7 mouse cellular contexts compared by ENCODE assay signal in the genomic region with DNA sequence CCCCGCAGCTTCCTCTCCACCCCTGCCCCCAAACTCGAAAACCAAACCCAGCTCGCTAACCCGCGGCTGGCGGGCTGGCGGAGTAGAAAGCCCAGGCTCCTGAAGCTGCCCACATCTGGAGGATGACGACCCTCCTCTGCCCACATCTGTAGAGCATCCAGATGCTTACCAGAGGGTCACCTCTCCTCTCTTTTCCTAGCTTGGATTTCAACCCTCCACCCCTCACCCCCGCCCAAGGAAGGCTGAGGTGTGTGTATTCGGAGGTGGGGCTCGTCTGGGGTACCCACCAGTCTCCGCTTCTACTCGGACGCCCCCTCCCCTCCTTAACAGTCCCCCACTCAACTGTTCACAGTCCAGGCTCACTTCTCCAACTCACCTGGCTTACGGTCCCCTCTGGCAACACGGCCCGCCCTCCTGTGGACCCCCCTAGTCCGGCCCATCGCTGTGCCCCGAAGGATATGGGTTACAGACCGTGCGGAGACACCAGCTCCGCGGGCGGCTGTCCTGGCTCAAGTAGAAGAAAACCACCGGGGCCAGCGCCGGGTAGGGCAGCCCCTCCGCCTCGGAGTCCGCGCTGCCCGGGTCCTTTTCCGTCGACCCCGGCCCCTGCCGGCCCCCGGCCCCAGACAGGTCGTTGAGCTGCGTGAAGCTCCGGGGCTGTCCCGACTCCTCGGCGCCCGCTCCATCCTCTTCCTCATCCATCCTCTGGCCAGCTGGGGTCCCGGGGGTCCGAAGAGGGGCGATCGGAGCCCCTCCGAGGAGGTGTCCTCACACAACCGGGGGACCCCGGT. TPM values are rescaled to one million over a fixed set of nuclear protein-coding genes. Genes with fewer than 3 reads are reported as not detected.
DNase-seq lines count a peak whose midpoint lies in the region; ATAC-seq and TF ChIP-seq lines count a peak whose summit lies in the region.

No protein-coding gene starts in this region.

- peak overlapping the region; percentile 53 for H3K4me3 ChIP-seq in lung, postnatal 0 days (ENCODE audit: low read depth, low read length)
- peak overlapping the region; percentile 62 for H3K4me3 ChIP-seq in embryonic facial prominence, embryonic 11.5 days (ENCODE audit: low read depth, low read length)
- H3K4me3 ChIP-seq in midbrain, embryonic 13.5 days (replicated peaks): peak overlapping the region; percentile 90

- no peak for TF ChIP-seq EP300 in lung, postnatal 0 days (IDR thresholded peaks at IDR 0.05)

- H3K27ac ChIP-seq in lung, postnatal 0 days (ENCODE audit: low read length): no peak overlapping the region
- H3K27ac ChIP-seq in embryonic facial prominence, embryonic 11.5 days (replicated peaks; ENCODE audit: low read depth, low read length): peak overlapping the region; percentile 92
- H3K27ac ChIP-seq in midbrain, embryonic 13.5 days: peak overlapping the region; percentile 98

- no peaks in the 10 kb centered on the region for H3K9me3 ChIP-seq in lung, postnatal 0 days (ENCODE audit: low read length)
- no peaks in the 10 kb centered on the region for H3K9me3 ChIP-seq in embryonic facial prominence, embryonic 11.5 days (replicated peaks; ENCODE audit: control insufficient read depth, low read length)
- H3K9me3 ChIP-seq in midbrain, embryonic 13.5 days: no peaks in the 10 kb centered on the region

- peaks cover 20% of the 10 kb centered on the region for H3K4me1 ChIP-seq in lung, postnatal 0 days (ENCODE audit: insufficient read depth, low read depth, low read length)
- peaks cover 12% of the 10 kb centered on the region for H3K4me1 ChIP-seq in embryonic facial prominence, embryonic 11.5 days (ENCODE audit: control insufficient read depth, insufficient read depth, low read length)
- H3K4me1 ChIP-seq in midbrain, embryonic 13.5 days (replicated peaks): peaks cover 76% of the 10 kb centered on the region

- H3K36me3 ChIP-seq in lung, postnatal 0 days (ENCODE audit: insufficient read depth, low read length): no peaks in the 10 kb centered on the region
- H3K36me3 ChIP-seq in embryonic facial prominence, embryonic 11.5 days (replicated peaks; ENCODE audit: control insufficient read depth, insufficient read depth, low read depth, low read length): no peaks in the 10 kb centered on the region
- H3K36me3 ChIP-seq in midbrain, embryonic 13.5 days: no peaks in the 10 kb centered on the region

- no peak for TF ChIP-seq CTCF in lung, postnatal 0 days (IDR thresholded peaks at IDR 0.05)

- H3K4me2 ChIP-seq in lung, postnatal 0 days (replicated peaks; ENCODE audit: low read depth, low read length): peak overlapping the region; percentile 85
- peak overlapping the region; percentile 61 for H3K4me2 ChIP-seq in embryonic facial prominence, embryonic 11.5 days (ENCODE audit: low read depth, low read length)
- H3K4me2 ChIP-seq in midbrain, embryonic 13.5 days (replicated peaks): peak overlapping the region; percentile 98

- peak overlapping the region; percentile 52 for H3K9ac ChIP-seq in lung, postnatal 0 days (replicated peaks; ENCODE audit: low read depth)
- H3K9ac ChIP-seq in embryonic facial prominence, embryonic 11.5 days (replicated peaks; ENCODE audit: low read length): peak overlapping the region; percentile 77
- H3K9ac ChIP-seq in midbrain, embryonic 13.5 days (replicated peaks): peak overlapping the region; percentile 95

- no peak for ATAC-seq in lung, postnatal 0 days
- no peak; the same call in 1 of the 2 replicates for ATAC-seq in embryonic facial prominence, embryonic 11.5 days (replicated peaks; ENCODE audit: insufficient number of reproducible peaks, low FRiP score, low TSS enrichment, low read depth)
- ATAC-seq in midbrain, embryonic 13.5 days: peak; percentile 2; the same call in 1 of the 2 replicates

- WGBS in lung, postnatal 0 days: 2% methylated on average over 40 of the region's 52 CpGs
- WGBS in embryonic facial prominence, embryonic 11.5 days: 1% methylated on average over 49 of the region's 52 CpGs
- WGBS in midbrain, embryonic 13.5 days: under 1% methylated on average over 51 of the region's 52 CpGs

- H3K27me3 ChIP-seq in lung, postnatal 0 days (replicated peaks; ENCODE audit: insufficient read depth, low read length): peaks cover 20% of the 10 kb centered on the region
- peaks cover 9% of the 10 kb centered on the region for H3K27me3 ChIP-seq in embryonic facial prominence, embryonic 11.5 days (ENCODE audit: control insufficient read depth, insufficient read depth, low read length)
- peaks cover 38% of the 10 kb centered on the region for H3K27me3 ChIP-seq in midbrain, embryonic 13.5 days

- DNase-seq in lung, postnatal 0 days (ENCODE audit: low spot score): no peak
- no peak for DNase-seq in lung, postnatal 10 days
- DNase-seq in embryonic facial prominence, embryonic 11.5 days (ENCODE audit: low spot score): peak; percentile 63
- peak; percentile 37 for DNase-seq in heart, postnatal 4 days
- no peak for DNase-seq in layer of hippocampus, adult 8-10 months (ENCODE audit: low spot score in 2 of 2)
- DNase-seq in urinary bladder, postnatal 4 days (ENCODE audit: low spot score in 2 of 2): no peak

RNA-seq across cellular contexts. Expression of a gene that starts 0.9 kb away (rescaled TPM):
- 1.4 and 3.1 TPM in 2 replicates for polyA plus RNA-seq in lung, postnatal 0 days (2015; fragmentation: Nextera tagmentation; extraction: Ambion mirVana)
- 10.9 and 14.1 TPM in 2 replicates for polyA plus RNA-seq in embryonic facial prominence, embryonic 11.5 days (2014; fragmentation: Nextera tagmentation; extraction: Ambion mirVana)
- 10 to 100 TPM; 48.7 to 52.8 TPM for total RNA-seq in heart, postnatal 4 days (2021)
- 10.5 and 12.4 TPM in 2 replicates for polyA plus RNA-seq in midbrain, embryonic 13.5 days (2015; fragmentation: Nextera tagmentation; extraction: Ambion mirVana)
- total RNA-seq in layer of hippocampus, adult 8-10 months (2022): 10 to 100 TPM; 49.3 to 83.1 (median 67.7) TPM

RNA-seq across cellular contexts. Expression of a gene that starts 12.9 kb away (rescaled TPM):
- polyA plus RNA-seq in lung, postnatal 0 days (2015; fragmentation: Nextera tagmentation; extraction: Ambion mirVana): 0.14 TPM in 1 of 2 replicates, not detected in the other
- 0.08 and 0.27 TPM in 2 replicates for polyA plus RNA-seq in embryonic facial prominence, embryonic 11.5 days (2014; fragmentation: Nextera tagmentation; extraction: Ambion mirVana)
- 1 to 10 TPM in 1 of 2 experiments, under 1 TPM in 1; 0.61 to 1.5 TPM for total RNA-seq in heart, postnatal 4 days (2021)
- 0.10 TPM in 1 of 2 replicates, not detected in the other for polyA plus RNA-seq in midbrain, embryonic 13.5 days (2015; fragmentation: Nextera tagmentation; extraction: Ambion mirVana)
- total RNA-seq in layer of hippocampus, adult 8-10 months (2022): under 1 TPM in 2 of 4 experiments, not detected in 2; 0.43 to 0.64 TPM

RNA-seq across cellular contexts. Expression of a gene that starts 26.7 kb away (rescaled TPM):
- 33.2 and 34.5 TPM in 2 replicates for polyA plus RNA-seq in lung, postnatal 0 days (2015; fragmentation: Nextera tagmentation; extraction: Ambion mirVana)
- 1.5 and 2.3 TPM in 2 replicates for polyA plus RNA-seq in embryonic facial prominence, embryonic 11.5 days (2014; fragmentation: Nextera tagmentation; extraction: Ambion mirVana)
- total RNA-seq in heart, postnatal 4 days (2021): 10 to 100 TPM; 31.3 to 34.3 TPM
- polyA plus RNA-seq in midbrain, embryonic 13.5 days (2015; fragmentation: Nextera tagmentation; extraction: Ambion mirVana): 0.19 and 0.46 TPM in 2 replicates
- total RNA-seq in layer of hippocampus, adult 8-10 months (2022): 1 to 10 TPM; 1.9 to 2.7 (median 2.4) TPM

RNA-seq across cellular contexts. Expression of a gene that starts 48.4 kb away (rescaled TPM):
- polyA plus RNA-seq in lung, postnatal 0 days (2015; fragmentation: Nextera tagmentation; extraction: Ambion mirVana): 3.1 and 4.7 TPM in 2 replicates
- polyA plus RNA-seq in embryonic facial prominence, embryonic 11.5 days (2014; fragmentation: Nextera tagmentation; extraction: Ambion mirVana): 1.9 and 2.4 TPM in 2 replicates
- total RNA-seq in heart, postnatal 4 days (2021): 1 to 10 TPM; 5.9 to 6.3 TPM
- polyA plus RNA-seq in midbrain, embryonic 13.5 days (2015; fragmentation: Nextera tagmentation; extraction: Ambion mirVana): 2.4 and 3.6 TPM in 2 replicates
- total RNA-seq in layer of hippocampus, adult 8-10 months (2022): 1 to 10 TPM; 3.1 to 7.6 (median 3.5) TPM

Comparison
In these comparisons a context has a peak if more than half of its experiments do, and no peak if none do; other contexts are left out.
1. DNase-seq: peak in embryonic facial prominence, embryonic 11.5 days (single experiment) and heart, postnatal 4 days (single experiment); none in lung, postnatal 0 days (single experiment), lung, postnatal 10 days (single experiment), layer of hippocampus, adult 8-10 months (0 of 2) and urinary bladder, postnatal 4 days (0 of 2).
2. RNA of a gene that starts 26.7 kb away (polyA plus RNA-seq): 33.2 to 34.5 TPM in lung, postnatal 0 days; 1.5 to 2.3 TPM in embryonic facial prominence, embryonic 11.5 days and 0.19 to 0.46 TPM in midbrain, embryonic 13.5 days; every median in the first group is over 10 times any median in the second.
3. Peak in every context shown above with its lines, with median percentiles within 50 percentile points of each other: H3K4me2 ChIP-seq, H3K4me3 ChIP-seq and H3K9ac ChIP-seq.